Mouse (Mus musculus) layer of hippocampus, adult 18-20 months (tissue): Measurements from ENCODE around the gene Coch. TPM values are rescaled to one million over a fixed set of nuclear protein-coding genes. Genes with fewer than 3 reads are reported as not detected.
"Not testable (repeated sequence)": the region's sequence is repeated elsewhere in the genome, so short reads cannot be mapped to it uniquely, and the experiment has no call there.

Source experiments
- DNase-seq, 2 experiments: peaks; one replicate each; pipeline ENCODE4 v3.0.0; 2022; ENCODE audit warnings: low spot score in 2 of 2
- long read RNA-seq: library from polyadenylated mRNA; stranded (forward); transcript quantifications from one replicate; pipeline ENCODE4 v2.0.0, GENCODE M21; 2021
- total RNA-seq, 2 experiments: library from RNA; stranded (reverse); gene quantifications; 2 replicates each; pipeline ENCODE4 v1.2.3; 2021

Gene Coch
- 1 to 10 TPM; 3.2 to 4.0 TPM for total RNA-seq
- long read RNA-seq, partial matches to known transcripts: 1 of 3 reads
- long read RNA-seq, other reads (novel, unspliced or antisense): 0 of 3 reads

DNA sequence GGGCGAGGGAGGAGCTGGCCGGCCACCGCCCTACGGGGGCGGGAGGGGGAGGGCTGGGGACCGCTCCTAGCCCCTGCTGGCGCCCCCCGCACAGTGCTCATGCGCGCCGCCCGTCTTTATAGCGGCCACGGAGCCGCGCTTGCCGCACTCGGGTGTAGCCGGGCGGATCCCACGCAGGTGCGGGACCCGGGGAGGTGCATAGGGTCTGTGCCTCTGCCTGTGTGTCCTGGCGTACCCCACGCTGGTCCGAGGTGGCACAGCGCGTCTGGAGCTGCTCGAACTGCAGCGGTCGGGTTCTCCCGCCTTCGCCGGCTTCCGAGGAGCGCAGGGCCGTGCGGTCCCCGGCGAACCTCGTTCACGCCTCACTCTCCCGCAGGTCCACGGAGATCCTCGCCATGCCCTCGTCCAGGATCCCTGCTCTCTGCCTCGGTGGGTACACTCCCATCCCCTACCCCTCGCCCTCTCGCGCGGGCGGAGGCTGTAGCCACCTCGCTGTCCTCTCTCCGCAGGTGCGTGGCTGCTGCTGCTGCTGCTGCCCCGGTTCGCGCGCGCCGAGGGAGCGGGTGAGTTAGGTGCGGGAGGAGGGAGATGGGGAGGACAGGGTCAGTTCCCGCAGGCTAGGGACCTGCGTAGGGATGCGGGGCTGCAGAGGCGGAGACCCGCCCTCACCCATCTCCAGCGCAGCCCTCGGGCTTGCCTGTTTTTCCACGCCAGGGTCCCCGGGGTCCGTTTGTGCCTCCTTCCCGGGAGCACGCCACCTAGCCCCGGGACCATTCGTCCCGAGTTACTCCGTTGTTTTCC, at the start of gene Coch:
Gene Coch (plus strand): TSS at position 113 of the 801 bp plus-strand sequence.
- DNase-seq: no peak

DNA sequence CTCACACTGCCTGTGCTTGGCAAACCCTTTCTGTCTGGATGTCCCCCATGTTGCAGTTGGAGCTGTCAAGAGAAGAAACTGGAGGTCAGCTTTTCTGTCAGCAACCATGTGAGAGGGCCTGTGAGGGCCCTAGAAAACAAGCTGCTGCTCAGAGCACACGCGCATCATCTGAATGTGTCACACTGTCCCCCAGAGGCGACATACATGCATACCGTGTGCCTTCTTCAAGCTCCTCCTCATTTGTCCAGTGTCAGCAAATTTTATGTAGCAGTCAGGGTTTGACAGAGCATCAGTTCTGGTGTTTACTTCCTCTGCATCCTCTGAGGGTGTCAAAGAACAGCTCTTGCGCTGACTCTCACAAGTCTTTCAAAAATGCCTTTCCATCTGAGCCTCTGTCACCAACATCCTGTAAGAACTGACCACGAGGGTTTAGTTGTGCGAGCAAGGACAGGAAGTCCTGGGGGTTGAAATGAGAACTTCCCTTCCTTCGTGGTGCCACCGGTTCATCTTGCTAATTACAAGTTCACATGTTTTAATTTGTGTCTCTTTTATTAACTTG, 49.7 kb upstream of the Coch start:
- DNase-seq: no peak

DNA sequence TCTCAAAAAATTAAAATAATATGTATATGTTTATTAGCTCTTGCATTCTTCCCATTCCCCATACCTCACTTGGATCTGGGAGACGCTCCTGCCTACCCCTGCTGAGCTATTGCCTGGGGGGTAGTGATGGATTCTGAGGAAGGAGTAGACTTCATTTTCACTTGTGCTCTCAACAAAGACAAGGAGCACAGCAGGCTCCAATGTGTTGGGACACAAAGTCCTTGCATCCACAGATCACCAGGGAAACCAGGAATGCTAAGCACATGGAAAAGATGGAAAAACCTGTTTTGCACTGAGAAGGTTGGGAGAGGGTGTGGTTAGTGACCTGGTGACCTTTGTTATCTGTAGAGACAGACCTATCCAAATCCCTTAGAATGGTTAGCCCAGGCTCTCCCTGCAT, 38.1 kb upstream of the Coch start:
- no peak for DNase-seq

DNA sequence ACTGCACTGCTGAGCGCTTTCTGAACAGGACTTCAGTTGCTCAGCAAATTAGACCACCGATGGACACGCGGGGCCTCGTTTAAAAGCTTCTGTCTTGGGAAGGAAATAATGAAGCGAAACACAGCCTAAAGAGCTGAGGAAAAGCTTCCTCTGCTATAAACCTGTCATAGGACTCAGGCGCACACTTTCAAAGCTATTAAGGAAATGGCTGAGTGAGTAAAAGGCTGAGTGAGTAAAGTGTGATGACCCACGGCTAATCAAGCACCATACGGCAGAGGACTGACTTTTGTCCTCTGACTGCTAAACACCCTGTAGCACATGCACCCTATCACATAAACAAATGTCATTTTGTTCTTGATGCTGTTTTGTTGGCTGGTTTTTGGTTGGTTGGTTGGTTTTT, 31.7 kb upstream of the Coch start:
- no peak for DNase-seq

DNA sequence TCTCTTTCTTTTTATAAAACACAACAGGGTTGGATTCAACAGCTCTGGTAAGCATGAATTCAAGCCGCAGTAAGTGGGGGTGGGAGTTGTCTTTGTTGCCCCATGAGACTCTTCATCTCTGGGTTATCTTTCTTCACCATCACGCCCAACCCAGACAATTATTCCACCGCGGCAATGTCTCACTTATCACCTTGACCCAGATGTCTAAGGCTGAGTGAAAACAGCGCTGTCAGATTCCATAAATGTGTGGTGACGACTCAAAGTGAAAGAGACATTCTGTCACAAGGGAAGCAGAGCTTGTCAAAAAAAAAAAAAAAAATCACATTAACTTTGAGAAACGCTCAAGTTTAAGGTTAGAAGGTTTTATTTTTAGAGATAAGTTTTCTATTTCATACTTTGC, 25.9 kb upstream of the Coch start:
- no peak for DNase-seq

DNA sequence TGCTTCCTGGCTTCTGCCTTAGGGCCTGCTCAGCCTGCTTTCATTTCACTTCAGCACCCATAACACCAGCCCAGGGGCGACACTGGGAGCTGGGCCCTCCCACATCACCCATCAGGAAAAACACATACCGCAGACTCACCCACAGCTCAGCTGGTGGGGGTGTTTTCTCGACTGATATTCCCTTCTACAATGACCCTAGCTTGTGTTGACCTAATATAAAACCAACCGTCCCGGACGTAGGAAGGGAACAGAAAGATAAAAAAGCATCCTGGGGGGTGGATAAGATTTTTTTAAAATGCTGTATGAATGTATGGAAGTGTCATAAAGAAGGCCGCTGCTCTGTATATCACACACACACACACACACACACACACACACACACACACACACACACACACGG, 23.7 kb upstream of the Coch start:
- DNase-seq: no peak

DNA sequence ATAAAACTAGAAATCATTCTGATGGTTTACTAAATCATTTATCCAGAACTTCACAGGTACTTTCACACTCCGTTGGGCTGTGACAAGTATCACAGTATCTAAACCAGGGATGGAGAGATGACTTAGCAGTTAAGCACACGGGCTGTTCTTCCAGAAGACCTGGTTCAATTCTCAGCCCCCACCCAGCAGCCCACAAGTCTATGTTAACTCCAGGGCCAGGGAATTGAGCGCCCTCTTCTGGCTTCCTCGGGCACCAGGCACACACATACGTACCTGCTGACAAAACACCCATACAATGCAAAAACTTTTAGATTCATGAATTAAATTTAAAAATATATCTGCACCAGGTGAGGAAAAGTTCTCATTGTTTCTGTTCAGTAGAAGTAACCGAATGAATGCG, 23.2 kb upstream of the Coch start:
- no peak for DNase-seq

DNA sequence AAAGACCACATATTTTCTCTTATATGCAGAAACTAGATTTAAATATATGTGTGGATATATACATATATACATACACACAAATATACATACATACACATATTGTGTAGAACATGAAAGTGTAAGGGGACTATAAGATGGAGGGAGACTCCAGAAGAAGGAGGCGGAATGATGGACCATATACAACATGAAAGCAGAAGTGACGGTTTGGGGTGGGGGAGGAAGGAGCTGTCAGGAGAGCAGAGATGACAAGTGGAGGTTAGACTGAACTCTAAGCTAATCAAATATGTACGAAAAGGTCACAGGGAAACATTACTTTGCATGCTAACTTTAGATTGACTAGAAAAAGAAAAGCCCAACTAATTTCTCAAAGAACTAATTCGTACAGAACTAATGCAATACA, 20.5 kb upstream of the Coch start:
- DNase-seq: no peak

DNA sequence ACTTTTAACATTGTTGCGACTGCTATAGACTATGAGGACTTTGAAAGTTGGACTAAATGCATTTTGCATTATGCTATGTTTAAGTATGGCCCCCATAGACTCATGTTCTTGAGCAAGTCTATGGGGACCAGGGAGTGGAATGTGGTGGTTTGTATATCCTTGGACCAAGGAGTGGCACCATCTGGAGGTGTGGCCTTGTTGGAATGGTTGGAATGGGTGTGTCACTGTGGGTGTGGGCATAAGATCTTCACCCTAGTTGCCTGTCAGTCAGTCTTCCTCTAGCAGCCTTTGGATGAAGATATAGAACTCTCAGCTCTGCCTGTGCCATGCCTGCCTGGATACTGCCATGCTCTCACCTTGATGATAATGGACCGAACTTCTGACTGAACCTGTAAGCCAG, 15.3 kb upstream of the Coch start:
- not testable (repeated sequence) for DNase-seq

DNA sequence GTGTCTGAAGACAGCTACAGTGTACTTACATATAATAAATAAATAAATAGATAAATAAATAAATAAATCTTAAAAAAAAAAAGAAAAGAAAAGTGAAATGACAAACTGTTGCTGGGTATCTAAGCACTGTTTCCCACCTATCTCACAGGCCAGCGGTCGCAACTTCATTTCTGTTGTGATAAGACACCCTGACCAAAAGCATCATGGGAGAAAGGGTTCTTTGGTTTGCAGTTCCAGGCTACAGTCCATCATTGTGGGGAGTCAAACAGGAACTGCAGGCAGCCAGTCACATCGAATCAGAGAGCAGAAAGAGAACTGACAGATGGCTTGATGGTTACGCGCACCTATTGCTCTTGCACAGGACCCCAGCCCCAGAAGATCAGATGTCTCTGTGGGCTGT, 3.9 kb upstream of the Coch start:
- DNase-seq: no peak

DNA sequence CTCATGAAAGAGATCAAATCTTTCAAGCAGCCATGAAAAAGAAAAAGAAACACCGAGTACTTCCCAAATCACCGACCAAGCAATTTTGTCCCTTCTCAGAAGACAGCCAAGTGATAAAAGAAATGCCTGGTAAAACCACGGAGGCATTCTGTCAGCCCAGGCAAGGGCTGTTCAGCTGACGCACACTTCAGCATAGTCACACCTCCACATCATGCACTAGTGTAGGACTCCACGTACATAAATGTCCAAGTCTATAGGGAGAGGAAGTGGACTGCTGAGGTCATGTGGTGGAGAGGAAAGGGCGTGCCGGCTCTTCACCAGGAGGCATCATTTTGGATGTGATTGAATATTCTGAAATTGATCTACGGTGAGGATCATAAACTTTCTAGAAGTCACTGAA, 1.2 kb upstream of the Coch start:
- no peak for DNase-seq

DNA sequence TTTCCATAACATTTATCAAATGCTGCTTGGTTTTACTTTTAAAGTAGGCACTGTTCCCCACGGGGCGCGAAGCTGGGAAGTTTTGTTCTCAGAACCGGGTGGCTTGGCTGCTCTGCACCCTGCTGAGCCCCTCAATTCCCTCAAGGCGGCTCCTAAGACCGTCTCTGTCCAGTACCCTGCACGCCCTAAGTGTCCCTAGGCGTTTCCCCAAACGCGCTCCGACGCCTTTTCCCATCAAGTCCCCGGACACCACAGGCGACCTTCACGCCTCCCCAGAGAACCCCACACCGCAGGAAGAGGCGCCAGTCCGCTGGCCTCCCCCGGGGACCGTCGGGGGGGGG, 283 bp upstream of the Coch start:
- DNase-seq: no peak

DNA sequence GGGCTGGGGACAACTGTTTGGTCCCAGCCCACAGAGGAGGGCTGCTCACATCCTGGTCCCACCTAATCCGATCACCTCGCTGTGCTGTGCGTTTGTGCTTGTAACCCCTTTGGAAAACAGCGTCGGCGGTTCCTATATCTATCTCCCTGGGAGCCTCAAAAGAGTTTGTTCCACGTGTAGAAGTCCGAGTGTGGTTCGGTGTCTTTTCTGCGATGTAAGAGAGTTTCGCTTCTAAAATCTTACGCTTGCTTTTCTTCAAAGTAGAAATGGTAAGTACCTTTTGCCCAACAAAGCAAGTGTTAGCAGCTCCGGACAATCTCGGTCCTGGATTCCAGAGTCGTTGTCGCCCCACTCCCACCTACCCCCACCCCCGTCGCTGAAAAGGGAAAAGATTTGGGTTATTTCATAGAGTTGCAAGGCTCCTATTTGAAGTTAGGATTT, 909 bp downstream of the Coch start:
- DNase-seq: no peak

DNA sequence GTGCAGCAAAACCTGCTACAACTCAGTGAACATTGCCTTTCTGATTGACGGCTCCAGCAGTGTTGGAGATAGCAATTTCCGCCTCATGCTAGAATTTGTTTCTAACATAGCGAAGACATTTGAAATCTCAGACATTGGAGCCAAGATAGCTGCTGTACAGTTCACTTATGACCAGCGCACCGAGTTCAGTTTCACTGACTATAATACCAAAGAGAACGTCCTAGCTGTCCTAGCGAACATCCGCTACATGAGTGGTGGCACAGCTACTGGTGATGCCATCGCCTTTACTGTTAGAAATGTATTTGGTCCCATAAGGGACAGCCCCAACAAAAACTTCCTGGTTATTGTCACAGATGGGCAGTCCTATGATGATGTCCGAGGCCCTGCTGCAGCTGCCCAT, 10.2 kb downstream of the Coch start:
- peak in 1 of 2 experiments; percentile 21 for DNase-seq

DNA sequence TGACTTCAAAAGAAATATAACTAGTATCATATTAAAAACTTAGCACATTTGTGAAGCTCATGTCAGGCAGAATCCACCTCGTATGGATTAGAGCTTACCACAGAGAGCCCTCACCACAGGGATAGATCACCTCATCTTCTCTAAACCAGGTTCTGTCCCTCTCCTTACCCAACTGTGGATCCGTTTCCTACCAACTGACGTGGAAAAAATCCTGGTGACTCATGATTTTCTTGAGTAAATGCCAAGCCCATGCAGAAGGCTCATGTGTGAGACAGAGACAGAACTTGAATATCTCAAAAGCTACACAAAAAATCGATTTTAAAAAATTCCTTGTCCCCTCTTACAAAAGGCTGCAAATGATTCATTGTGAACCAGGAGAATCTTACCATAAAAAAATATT, 13.0 kb downstream of the Coch start:
- DNase-seq: no peak

DNA sequence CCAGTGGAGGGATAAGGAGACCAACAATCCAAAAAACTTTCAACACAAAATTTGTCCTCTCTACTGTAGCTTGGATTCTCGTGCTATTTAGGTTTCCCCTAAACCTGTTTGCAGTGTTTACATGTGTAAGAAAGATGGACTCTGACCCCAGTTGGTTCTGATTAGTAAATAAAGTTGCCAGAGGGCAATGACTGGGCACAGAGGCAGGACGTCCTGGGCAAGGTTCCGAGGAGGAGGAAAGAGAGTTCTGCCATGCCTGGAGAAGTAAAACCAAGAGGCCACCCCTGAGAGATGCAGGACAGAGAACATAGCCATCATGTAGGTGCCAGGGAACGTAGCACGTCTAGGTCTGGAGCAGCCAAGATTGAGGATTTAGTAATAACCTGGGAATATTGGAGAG, 19.2 kb downstream of the Coch start:
- DNase-seq: no peak

DNA sequence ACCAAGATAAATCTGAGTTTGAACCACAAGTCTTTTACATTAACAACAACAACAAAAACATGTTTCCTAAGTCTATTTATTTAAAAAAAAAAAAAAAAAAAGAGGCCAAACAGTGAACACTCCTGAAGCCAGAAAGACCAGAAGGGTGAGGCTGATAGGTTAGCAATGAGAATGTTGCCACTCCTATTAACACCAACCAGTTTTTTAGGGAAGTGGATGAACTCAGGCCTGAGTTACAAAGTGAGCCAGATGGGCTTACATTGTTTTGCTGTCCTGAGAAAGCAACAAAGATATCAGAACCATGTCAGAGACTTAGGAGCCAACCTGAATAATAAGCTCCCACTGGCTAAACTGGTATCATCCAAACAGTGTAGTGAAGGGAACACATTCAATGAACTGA, 27.4 kb downstream of the Coch start:
- no peak for DNase-seq

DNA sequence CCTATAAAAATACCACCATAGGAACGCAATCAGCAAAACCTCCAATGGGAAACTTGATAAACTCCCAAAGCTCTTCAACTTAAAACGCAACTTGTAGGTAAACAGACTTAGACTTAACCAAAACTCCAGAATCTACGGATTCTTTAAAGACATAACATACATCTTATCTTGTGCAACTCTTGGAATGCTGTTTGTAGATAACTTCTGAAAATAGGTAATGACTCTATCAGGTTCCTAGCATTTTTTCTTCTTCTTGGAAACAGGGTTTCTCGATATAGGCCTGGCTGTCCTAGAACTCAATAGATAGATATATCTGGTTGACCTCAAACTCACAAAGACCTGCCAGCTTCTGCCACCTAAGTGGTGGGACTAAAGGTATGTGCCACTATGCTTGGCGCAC, 28.0 kb downstream of the Coch start:
- DNase-seq: no peak

DNA sequence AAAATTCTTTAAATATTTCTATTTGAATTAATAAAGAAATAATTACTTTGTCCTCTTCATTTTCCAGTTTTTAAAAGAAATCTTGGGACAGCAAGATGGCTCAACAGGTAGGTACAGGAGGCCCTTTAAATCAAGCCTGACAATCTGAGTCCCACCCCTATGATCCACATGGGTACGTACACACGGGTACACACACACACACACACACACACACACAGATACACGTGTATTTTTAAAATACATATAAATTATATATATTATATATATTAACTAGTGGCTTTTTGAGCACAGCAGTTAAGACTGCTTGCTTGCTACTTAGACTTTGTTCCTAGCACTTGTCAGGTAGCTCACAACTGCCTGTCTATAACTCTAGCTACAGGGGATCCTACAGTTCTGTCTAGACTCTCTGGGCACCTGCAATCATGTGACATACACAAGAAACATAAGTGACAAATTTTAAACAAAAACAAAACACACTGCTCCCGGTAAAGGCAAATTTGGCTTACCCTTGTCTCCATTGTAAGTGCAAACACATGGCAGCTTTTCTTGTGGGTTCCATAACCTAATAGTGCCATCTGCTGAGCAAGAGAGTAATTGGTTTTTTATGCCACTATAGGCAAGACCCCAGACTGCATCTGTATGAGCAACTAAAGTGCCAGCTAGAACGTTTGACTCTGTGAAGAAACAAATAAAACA, 29.7 kb downstream of the Coch start:
- peak in 1 of 2 experiments; percentile 54 for DNase-seq

DNA sequence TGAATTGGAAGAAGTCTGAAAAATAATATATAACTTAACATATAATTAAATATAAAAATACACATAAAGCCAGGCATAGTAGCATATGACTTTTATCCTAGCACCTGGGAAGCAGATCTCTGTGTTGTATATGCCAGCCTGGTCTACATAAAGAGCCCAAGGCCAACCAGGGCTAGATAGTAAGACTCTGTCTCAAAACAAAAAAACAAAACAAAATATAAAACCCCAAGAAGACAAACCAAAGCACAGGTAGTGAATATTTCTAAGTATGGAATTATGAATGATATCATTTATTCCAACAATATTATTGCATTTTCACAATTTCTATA, 30.2 kb downstream of the Coch start:
- no peak for DNase-seq

DNA sequence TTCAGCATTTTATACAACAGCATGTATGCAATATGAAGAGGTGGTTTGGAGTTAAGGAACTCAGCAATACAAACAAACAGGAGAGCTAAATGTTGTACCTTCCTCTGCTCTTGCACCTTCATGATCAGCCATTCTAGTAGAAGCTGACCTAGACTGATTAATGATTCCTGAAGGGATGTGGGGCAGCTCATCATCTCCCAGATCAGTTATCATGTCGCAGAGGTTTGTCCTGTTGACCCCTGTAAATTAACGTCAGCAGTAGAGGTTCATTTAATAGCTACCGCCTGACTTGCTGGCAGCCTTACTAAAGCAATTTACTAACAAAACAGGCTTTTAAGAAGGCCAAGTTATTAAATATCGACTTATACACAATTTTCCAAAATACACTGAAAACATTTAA, 40.3 kb downstream of the Coch start:
- DNase-seq: no peak

DNA sequence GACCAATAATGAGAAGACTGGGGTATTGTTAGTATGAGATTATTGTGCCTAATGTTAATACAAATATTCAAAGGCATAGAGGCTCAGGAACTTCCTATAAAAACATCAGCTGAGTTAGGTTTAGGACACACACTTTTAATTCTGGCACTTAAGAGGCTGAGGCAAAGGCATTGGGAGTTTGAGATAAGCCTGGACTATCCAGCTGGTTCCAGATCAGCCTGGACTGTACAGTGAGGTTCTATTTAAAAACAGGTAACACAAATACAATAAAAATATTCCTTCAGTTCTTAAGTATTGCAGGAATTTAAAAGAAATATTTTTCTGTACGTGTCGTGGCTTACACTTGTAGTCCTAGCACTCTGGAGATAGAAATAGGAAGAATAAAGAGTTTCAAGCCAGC, 43.1 kb downstream of the Coch start:
- DNase-seq: no peak
